Mouse (Mus musculus): ENCODE measurements around the gene Wnt7b. TPM values are rescaled to one million over a fixed set of nuclear protein-coding genes. Genes with fewer than 3 reads are reported as not detected.

Gene Wnt7b
- total RNA-seq, 2 experiments from 2014 or later = not detected

DNA sequence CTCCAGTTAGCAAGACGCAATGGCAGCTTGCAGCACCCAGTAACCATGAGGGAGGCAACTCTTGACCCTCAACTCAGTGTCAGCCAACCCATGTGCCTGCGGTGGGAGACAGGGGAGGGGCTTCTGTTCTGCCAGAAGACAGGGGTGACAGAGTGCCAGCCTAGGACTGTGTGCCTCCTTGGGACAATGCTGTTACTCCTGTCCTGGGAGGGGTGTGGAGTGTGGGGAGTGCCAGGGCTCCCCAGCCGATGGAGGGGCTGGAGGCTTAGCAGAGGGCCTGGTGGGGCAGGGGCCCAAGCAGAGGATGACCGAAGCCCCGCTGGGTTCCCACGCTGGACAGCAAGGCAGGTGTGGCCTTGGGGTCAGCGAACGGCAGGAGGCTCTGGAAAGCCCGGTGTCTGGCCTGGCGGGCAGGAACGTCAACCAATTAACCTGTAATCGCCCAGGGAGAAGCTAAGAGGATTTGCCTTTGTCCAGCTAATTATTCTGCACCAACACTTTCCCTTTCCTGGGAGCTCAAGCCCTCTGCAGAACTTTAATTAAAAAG, 57.8 kb downstream of the Wnt7b start:
- ATAC-seq (replicated peaks; ENCODE audit: poor library complexity, severe bottlenecking) = no peak

DNA sequence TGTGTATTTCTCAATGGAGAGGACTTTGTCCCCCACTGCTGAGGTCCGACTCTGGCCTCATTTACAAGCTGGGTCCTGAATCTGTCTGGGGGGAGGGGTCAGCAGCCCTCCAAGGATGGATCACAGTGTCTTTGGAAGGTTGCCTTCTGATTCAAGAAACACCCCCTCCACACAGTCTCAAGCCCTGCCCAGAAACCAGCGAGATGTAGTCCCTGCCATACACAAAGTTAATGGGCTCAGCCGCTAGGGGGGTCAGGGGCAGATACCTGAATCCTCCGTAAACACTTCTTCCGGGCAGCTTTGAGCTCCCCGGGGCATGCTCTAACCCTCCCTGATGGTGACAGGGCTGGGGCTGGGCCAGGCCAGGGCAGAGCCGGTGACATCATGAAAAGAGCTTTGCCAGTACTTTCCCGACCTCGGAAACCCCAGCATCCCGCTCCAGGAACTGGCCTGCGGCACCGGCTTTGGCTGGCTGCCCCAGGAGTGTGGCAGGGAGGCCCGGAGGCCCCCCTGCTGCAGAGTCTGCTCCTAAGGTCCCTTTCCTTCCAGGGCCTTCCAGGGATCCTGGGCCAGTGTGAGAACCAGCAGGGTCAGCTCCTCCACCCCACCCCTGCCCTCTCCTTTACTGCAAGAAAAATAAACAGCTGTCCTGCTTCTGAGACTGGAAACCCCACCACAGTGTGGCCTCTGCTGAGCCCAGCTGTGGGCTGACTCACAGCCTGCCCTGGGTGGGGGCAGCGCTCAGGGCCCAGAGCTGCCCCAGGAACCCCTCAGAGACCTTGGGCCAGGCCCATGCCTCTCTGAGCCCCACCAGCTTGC, 58.9 kb downstream of the Wnt7b start:
- ATAC-seq (replicated peaks; ENCODE audit: poor library complexity, severe bottlenecking) = no peak; the same call in 1 of the 2 replicates

DNA sequence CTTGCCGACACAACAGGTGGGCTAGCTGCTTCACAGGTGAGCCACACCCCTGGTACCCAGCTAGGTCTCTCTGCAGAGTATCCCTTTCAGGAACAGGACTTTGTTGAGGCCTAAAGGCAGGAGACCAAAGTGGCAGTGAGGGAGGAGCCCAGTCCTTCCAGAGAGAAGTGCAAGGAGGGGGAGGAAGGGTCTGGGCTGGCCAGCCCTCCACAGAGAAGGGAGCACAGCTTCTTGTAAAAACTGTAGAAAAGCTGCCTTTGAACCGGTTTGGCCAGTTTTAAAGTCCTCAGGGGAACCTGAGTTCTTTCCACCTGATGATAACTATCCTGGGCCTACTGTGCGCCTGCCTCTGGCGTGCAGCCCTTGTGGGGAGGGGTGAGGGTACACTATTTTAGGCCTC, 62.8 kb downstream of the Wnt7b start:
- ATAC-seq (replicated peaks; ENCODE audit: poor library complexity, severe bottlenecking) = no peak

DNA sequence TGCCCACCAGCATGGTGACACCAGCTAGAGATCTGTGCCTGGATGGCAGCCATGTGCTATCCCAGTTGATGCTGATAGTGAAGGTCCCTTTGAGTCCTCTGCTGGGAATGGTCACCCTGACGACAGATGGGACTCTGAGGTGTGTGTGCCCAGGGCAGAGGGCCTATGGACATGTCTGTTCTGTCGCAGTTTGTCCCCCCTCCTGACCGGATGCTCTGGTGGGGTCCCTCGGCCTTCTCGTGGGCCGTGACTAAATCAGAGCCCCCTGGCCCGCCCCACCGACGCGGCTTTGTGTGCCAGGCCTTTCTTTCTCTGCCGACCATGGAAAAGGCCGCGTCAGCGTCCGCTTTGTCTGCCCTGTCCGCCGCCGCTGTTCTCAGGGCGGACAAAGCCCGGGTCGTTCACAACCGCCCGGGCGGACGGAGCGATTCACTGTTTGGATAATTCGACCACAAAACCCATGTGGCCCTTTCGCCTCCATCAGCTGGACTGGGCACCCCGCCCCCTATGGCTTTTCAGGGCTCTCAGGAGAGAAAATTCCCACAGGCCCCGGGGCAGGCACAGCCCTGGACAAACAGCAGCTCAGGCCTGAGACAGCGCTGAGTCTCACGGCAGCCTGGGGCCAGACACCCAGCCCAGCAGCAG, 74.8 kb downstream of the Wnt7b start:
- no peak for ATAC-seq (replicated peaks; ENCODE audit: poor library complexity, severe bottlenecking)

DNA sequence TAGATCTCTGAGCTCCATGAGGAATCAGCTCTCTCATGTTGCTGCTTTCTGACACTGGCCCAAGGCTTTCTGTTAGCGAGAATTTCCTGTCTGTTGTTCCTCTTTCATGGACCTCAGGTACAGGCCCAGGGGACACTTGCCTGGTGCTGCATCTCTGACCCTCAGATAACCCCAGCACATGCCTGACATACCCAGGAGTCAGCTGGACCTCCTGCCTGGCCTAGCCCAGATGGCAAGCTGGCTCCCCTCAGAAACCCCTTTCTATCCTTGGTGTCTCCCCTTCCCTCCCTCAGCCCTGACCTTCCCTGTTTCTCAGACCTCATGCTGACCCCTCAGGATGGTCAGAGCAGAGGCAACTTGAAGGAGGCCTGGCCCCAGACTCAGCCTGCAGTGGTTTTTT, 75.6 kb downstream of the Wnt7b start:
- ATAC-seq (replicated peaks; ENCODE audit: poor library complexity, severe bottlenecking) = no peak

DNA sequence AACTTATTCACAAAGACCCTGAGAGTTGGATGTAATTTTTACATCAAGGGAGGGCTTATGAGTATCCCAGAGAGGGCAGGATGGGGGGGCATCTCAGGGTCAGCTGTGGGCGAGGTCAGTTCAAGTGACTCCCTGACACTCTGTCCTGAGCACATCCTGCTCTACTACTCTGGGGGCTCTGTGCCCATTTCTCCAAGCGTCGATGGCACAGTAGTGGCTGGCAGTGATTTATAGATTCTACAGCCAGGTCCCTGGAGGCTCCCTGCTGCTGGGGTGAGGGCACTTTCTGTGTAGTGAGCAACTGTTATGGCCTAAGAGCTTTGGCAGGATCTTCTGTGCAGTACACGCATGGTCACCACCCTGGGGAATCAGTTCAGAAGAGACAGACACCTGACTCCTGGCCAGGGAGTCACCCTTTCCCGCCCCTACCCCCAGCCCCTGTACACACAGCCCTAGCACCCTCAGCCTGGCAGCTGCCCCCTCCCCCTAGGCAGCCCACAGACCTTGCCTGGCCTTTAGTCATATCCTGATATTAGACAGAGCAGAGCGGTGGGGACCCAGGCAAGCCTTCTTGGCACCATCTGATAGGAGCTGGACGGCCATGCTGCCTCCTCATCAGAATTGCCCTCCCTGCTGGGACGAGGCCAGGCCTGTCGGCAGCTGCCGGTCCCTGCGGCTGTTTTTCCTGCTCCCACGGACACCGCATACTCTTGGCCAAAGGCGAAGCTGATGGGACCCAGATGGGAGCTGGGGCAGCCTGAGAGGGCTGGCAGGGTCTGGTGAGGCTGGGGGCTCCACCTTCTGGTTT, 77.0 kb downstream of the Wnt7b start:
- ATAC-seq (replicated peaks; ENCODE audit: poor library complexity, severe bottlenecking) = no peak

DNA sequence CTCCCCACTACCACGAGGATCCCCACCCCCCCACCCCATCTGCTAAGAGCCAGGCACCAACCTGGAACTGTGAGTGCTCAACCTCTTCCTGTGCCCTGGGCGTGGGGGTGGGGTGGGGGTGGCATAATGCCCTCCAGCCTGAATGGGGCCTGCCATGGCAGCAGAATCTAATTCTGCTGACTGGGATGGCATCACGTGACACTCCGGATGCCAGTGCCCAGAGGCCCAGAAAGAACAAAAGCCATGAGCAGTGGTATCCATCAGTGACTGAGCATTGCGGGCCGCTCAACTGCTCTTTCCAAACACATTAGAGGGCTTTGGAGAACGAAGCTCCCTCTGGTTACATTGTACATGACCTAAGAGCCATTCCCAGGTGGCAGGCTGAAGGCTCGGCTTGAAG, 79.1 kb downstream of the Wnt7b start, which contains the start of gene 7530416G11Rik:
7530416G11Rik (minus strand) TSS at position 101 of the 400 bp plus-strand sequence.
- no peak for ATAC-seq (replicated peaks; ENCODE audit: poor library complexity, severe bottlenecking)

DNA sequence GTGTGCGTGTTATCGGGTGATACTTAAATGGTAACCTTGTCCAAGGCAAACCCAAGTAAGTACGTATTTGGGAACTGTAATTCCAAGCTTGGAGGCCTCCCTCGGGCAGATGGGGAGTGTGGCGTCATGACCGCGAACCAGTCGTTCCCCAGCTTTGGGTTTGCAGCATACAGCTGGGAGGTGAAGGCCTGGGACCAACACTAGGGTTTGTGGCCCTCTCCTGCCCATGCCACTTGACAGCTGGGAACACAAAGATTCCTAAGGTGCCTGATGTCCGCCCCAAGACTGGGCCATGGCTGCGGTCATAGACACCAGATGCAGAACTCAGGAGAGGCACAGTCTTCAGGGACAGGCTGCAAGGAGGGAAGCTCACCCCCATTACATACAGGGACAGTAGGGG, 82.0 kb downstream of the Wnt7b start:
- ATAC-seq (replicated peaks; ENCODE audit: poor library complexity, severe bottlenecking) = no peak

DNA sequence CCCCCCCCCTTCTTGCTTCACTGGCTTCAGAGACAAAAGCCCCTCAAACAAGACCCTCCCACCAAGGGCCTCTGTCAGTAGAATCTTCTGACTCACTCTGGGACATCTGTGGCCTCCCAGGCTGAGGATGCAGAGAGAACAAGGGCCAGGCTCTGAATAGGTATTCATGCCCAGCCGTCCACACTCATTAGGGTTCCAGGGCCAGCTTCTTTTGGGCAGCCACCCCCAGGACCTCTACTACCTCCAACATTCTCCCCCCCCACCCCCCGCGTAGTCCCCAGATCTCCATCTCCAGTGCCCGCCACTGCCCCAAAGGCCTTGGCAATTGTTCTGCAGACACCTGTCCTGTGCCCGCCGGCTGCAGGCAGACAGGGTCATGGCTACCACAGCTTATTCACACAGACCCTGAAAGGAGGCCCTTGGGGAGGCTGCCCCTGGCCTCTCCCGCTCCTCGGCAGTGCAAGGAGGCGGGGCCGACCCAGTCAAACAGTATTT, 84.2 kb downstream of the Wnt7b start:
- no peak for ATAC-seq (replicated peaks; ENCODE audit: poor library complexity, severe bottlenecking)

DNA sequence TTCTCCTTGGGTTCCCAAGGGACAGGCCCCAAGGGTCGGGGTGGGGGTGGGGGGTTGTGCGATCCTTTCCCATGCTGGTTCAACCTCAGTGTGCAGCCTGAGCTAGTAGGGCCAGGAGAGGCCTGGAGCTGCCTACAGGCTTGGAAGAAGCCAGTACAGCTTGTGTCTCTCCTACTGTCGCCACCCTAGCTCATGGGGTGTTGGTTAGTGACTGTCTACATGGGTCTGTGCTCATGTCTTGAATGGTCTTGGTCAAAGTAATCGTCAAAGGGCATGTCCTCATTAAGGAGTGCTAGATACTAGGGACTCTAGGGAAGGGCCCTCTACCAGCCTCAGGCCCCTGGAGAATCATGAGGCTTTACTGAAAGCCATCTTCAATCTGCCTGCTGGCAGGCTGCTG, 84.7 kb downstream of the Wnt7b start:
- no peak for ATAC-seq (replicated peaks; ENCODE audit: poor library complexity, severe bottlenecking)

DNA sequence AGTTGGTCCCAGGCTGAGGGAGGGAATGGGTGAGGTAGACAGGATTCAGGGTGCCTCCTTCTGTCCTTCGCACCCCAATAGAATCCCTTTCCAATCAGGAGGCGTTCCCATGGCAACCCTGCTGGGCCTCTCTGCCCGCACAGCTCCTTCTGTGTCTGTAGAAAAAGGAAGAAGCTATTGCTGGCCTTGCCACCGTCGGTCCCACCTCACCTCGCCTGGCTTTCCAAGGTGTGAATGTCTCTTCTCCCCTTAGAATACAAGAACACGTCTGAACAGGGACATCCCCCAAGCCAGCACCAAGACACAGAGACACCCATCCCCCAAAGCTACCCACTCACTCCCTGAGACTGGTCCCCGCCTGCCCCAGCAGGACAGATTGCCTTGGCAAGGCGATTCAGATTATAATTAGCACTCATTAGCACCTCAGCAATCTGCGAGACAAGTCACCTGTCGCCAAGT, 88.1 kb downstream of the Wnt7b start:
- ATAC-seq (replicated peaks; ENCODE audit: poor library complexity, severe bottlenecking) = no peak

DNA sequence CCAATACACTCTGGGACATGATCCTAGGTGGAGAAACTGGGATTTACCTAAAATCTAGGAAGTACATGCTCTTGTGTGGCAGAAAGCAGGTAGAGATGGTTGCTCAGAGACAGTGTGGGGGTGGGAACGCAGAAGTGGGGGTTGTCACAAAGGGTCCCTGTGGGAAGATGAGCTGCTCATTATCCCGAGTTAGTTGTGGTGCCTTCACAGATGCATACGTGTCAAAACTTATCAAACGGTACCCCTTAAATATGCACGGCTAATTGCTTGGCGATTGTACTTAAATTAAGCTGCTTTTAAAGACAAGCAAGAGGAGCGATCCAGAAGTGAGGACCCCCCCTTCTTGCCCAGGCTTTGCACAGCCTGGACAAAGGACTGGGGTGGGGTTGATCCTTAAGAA, 92.5 kb downstream of the Wnt7b start:
- ATAC-seq (replicated peaks; ENCODE audit: poor library complexity, severe bottlenecking) = no peak

DNA sequence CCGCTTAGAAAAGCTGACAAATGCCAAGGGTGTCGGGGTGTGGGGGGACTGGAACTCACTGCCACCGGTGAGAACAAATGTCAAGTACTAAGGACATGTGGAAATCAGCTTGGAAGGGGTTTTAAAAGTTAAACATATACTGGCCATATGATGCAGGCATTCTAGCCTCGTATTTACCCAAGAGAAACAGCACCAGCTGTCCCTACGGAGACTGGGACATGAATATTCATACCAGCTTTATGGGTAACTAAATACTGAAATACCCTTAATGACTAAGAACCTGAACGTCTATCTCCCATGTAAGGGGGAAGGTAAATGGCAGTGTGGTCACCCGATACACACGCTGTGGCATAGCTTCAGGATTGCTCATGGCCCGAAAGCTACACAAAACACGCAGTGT, 93.4 kb downstream of the Wnt7b start:
- no peak for ATAC-seq (replicated peaks; ENCODE audit: poor library complexity, severe bottlenecking)

Other genes with a start within 250 kb of the Wnt7b start
- 96.4 and 117 TPM in 2 replicates for gene Atxn10, start 246.2 kb downstream of the Wnt7b start, total RNA-seq (2014; fragmentation: Nextera tagmentation)
- 75.8 and 79.6 TPM in 2 replicates for gene Atxn10, start 246.2 kb downstream of the Wnt7b start, total RNA-seq (2017)
- not detected in 2 replicates for gene 7530416G11Rik, start 79.2 kb downstream of the Wnt7b start, total RNA-seq (2014; fragmentation: Nextera tagmentation)
- not detected in 2 replicates for gene 7530416G11Rik, start 79.2 kb downstream of the Wnt7b start, total RNA-seq (2017)
- gene Ppara, start 152.5 kb upstream of the Wnt7b start, total RNA-seq (2014; fragmentation: Nextera tagmentation) = not detected in 2 replicates
- gene Ppara, start 152.5 kb upstream of the Wnt7b start, total RNA-seq (2017) = not detected in 2 replicates
- gene Cdpf1, start 229.2 kb upstream of the Wnt7b start, total RNA-seq (2014; fragmentation: Nextera tagmentation) = 13.5 and 17.1 TPM in 2 replicates
- 10.8 and 11.1 TPM in 2 replicates for gene Cdpf1, start 229.2 kb upstream of the Wnt7b start, total RNA-seq (2017)
- not detected in 2 replicates for gene Pkdrej, start 239.3 kb upstream of the Wnt7b start, total RNA-seq (2014; fragmentation: Nextera tagmentation)
- not detected in 2 replicates for gene Pkdrej, start 239.3 kb upstream of the Wnt7b start, total RNA-seq (2017)
- gene Ttc38, start 249.8 kb upstream of the Wnt7b start, total RNA-seq (2014; fragmentation: Nextera tagmentation) = 2.9 and 9.4 TPM in 2 replicates
- 3.1 and 5.0 TPM in 2 replicates for gene Ttc38, start 249.8 kb upstream of the Wnt7b start, total RNA-seq (2017)